Mouse (Mus musculus) stomach, embryonic 14.5 days (tissue): ENCODE results near the gene Tsc2. TPM values are rescaled to one million over a fixed set of nuclear protein-coding genes. Genes with fewer than 3 reads are reported as not detected.

Source experiments
- ATAC-seq: fragments of 200-750 bp; cut with Nextera tagmentation; 2 replicates; pipeline ENCODE4 v1.8.0; 2017; ENCODE audit warnings: low read depth, moderate TSS enrichment; ENCODE audit not compliant: insufficient number of reproducible peaks, insufficient read depth, low FRiP score
- H3K27ac ChIP-seq: fragments of 300-500 bp; sonication (generic); 2 replicates; pipeline ENCODE4 v1.5.1; 2014; ENCODE audit warnings: mild to moderate bottlenecking, low read length, moderate library complexity, mixed read lengths
- H3K27me3 ChIP-seq: fragments of 300-500 bp; sonication (generic); 2 replicates; pipeline ENCODE4 v1.6.1; 2014; ENCODE audit warnings: low read length, control low read depth, mixed read lengths; ENCODE audit not compliant: control insufficient read depth, insufficient read depth
- H3K36me3 ChIP-seq: fragments of 300-500 bp; sonication (generic); 2 replicates; pipeline ENCODE4 v1.6.1; 2014; ENCODE audit warnings: mild to moderate bottlenecking, control low read depth, low read length, moderate library complexity, mixed read lengths; ENCODE audit not compliant: control insufficient read depth, insufficient read depth
- H3K4me1 ChIP-seq: fragments of 300-500 bp; sonication (generic); 2 replicates; pipeline ENCODE4 v1.6.1; 2014; ENCODE audit warnings: low read length, control low read depth, mixed read lengths; ENCODE audit not compliant: control insufficient read depth, insufficient read depth
- H3K4me2 ChIP-seq: fragments of 300-500 bp; sonication (generic); replicated peaks from 2 replicates; pipeline ENCODE4 v1.6.1; 2014; ENCODE audit warnings: low read depth, low read length, control low read depth
- H3K4me3 ChIP-seq: fragments of 300-500 bp; sonication (generic); 2 replicates; pipeline ENCODE4 v1.5.1; 2014; ENCODE audit warnings: low read depth, low read length, control low read depth
- H3K9ac ChIP-seq: fragments of 300-500 bp; sonication (generic); replicated peaks from 2 replicates; pipeline ENCODE4 v1.6.1; 2014; ENCODE audit warnings: low read depth, mild to moderate bottlenecking, control low read depth, low read length, moderate library complexity, mixed read lengths
- H3K9me3 ChIP-seq: fragments of 300-500 bp; sonication (generic); 2 replicates; pipeline ENCODE4 v1.6.1; 2016; ENCODE audit warnings: low read depth, low read length, control low read depth; ENCODE audit not compliant: control insufficient read depth
- WGBS: fragments of 180-500 bp; shearing (Covaris S2); extraction: QIAGEN DNeasy Blood & Tissue Kit; methylation state at CpG from one replicate; pipeline ENCODE4 v1.1.7; 2014; 5-methylcytosine and 5-hydroxymethylcytosine counted together
- polyA plus RNA-seq: library from polyadenylated mRNA; unstranded; fragments of >200 nt; fragmentation: Nextera tagmentation; extraction: Ambion mirVana; gene quantifications from 2 replicates; pipeline ENCODE4 v1.2.1, GENCODE M21; 2014

Gene Tsc2
- 57.1 and 57.7 TPM in 2 replicates for polyA plus RNA-seq

GRCm38 (mm10) chr17:24632167-24632812 lies at the start of gene Tsc2, which contains the start of gene Nthl1:
Tsc2 (minus strand) TSS chr17:24632630.
Nthl1 (plus strand) TSS chr17:24632680.
- ATAC-seq, result peak; percentile 80; the same call in 1 of the 2 replicates
- Histone ChIP-seq H3K27ac (peak within 1 kb of the TSS; percentile 92), H3K27me3 (no peaks in the 10 kb centered on the region), H3K9me3 (no peaks in the 10 kb centered on the region), H3K4me1 (peaks cover 9% of the 10 kb centered on the region; the same call in 1 of the 2 replicates), H3K9ac (peak within 1 kb of the TSS; percentile 67), H3K4me3 (peak within 1 kb of the TSS; percentile 67), H3K36me3 (peaks cover 19% of the 10 kb centered on the region), H3K4me2 (peak within 1 kb of the TSS; percentile 73)
- 1% methylated on average over 51 of the region's 51 CpGs for WGBS

- no peak overlapping the region for H3K9ac ChIP-seq
- H3K4me1 ChIP-seq, result no peaks in the 10 kb centered on the region
- no peaks in the 10 kb centered on the region for H3K9me3 ChIP-seq
- H3K27me3 ChIP-seq, result no peaks in the 10 kb centered on the region
- peak; percentile 84 for ATAC-seq
- H3K36me3 ChIP-seq, result peaks cover 48% of the 10 kb centered on the region
- no peak overlapping the region for H3K27ac ChIP-seq
- 83% methylated on average over 24 of the region's 24 CpGs for WGBS
- H3K4me2 ChIP-seq, result no peak overlapping the region
- H3K4me3 ChIP-seq, result no peak overlapping the region
Observed at GRCm38 (mm10) chr17:24677500-24678080, 45.2 kb upstream of the Tsc2 start.

GRCm38 (mm10) chr17:24676877-24677276 lies 44.4 kb upstream of the Tsc2 start:
- H3K4me1 ChIP-seq, result peaks cover 7% of the 10 kb centered on the region
- no peak overlapping the region for H3K4me3 ChIP-seq
- no peak overlapping the region for H3K4me2 ChIP-seq
- ATAC-seq, result no peak
- peaks cover 45% of the 10 kb centered on the region for H3K36me3 ChIP-seq
- no peaks in the 10 kb centered on the region for H3K27me3 ChIP-seq
- 93% methylated on average over 5 of the region's 5 CpGs for WGBS
- no peaks in the 10 kb centered on the region for H3K9me3 ChIP-seq
- no peak overlapping the region for H3K9ac ChIP-seq
- H3K27ac ChIP-seq, result no peak overlapping the region

GRCm38 (mm10) chr17:24676187-24676586 lies 43.8 kb upstream of the Tsc2 start:
- peaks cover 14% of the 10 kb centered on the region for H3K4me1 ChIP-seq
- peaks cover 38% of the 10 kb centered on the region for H3K36me3 ChIP-seq
- no peaks in the 10 kb centered on the region for H3K27me3 ChIP-seq
- H3K27ac ChIP-seq, result no peak overlapping the region
- no peak overlapping the region for H3K9ac ChIP-seq
- 65% methylated on average over 2 of the region's 2 CpGs for WGBS
- no peaks in the 10 kb centered on the region for H3K9me3 ChIP-seq
- H3K4me2 ChIP-seq, result no peak overlapping the region
- no peak for ATAC-seq
- no peak overlapping the region for H3K4me3 ChIP-seq

- Histone ChIP-seq H3K4me3 (no peak overlapping the region), H3K27me3 (no peaks in the 10 kb centered on the region), H3K36me3 (peaks cover 20% of the 10 kb centered on the region), H3K27ac (no peak overlapping the region), H3K9ac (no peak overlapping the region), H3K9me3 (no peaks in the 10 kb centered on the region), H3K4me2 (no peak overlapping the region), H3K4me1 (peaks cover 23% of the 10 kb centered on the region)
- no peak for ATAC-seq
- 80% methylated on average over 7 of the region's 7 CpGs for WGBS
Observed at GRCm38 (mm10) chr17:24674277-24674676, 41.8 kb upstream of the Tsc2 start.

GRCm38 (mm10) chr17:24672141-24672540 lies 39.7 kb upstream of the Tsc2 start:
- H3K9me3 ChIP-seq, result no peaks in the 10 kb centered on the region
- 21% methylated on average over 5 of the region's 5 CpGs for WGBS
- H3K4me3 ChIP-seq, result no peak overlapping the region
- H3K27me3 ChIP-seq, result no peaks in the 10 kb centered on the region
- H3K9ac ChIP-seq, result no peak overlapping the region
- peaks cover 29% of the 10 kb centered on the region for H3K4me1 ChIP-seq
- ATAC-seq, result no peak
- peak overlapping the region; percentile 17; the same call in 1 of the 2 replicates for H3K4me2 ChIP-seq
- H3K36me3 ChIP-seq, result peaks cover 3% of the 10 kb centered on the region
- H3K27ac ChIP-seq, result no peak overlapping the region

GRCm38 (mm10) chr17:24671346-24671745 lies 38.9 kb upstream of the Tsc2 start:
- no peak overlapping the region for H3K9ac ChIP-seq
- ATAC-seq, result no peak

GRCm38 (mm10) chr17:24670246-24670844 lies 37.9 kb upstream of the Tsc2 start:
- Histone ChIP-seq H3K27ac (peak overlapping the region; percentile 74; the same call in 1 of the 2 replicates), H3K36me3 (no peaks in the 10 kb centered on the region), H3K4me1 (peaks cover 29% of the 10 kb centered on the region), H3K4me3 (peak overlapping the region; percentile 91), H3K9me3 (no peaks in the 10 kb centered on the region), H3K9ac (peak overlapping the region; percentile 95), H3K27me3 (no peaks in the 10 kb centered on the region), H3K4me2 (peak overlapping the region; percentile 69)
- ATAC-seq, result no peak
- WGBS, result 9% methylated on average over 8 of the region's 8 CpGs

More at GRCm38 (mm10) chr17:24671346-24671745, 38.9 kb upstream of the Tsc2 start:
- Histone ChIP-seq H3K4me2 (peak overlapping the region; percentile 69; the same call in 1 of the 2 replicates), H3K27ac (no peak overlapping the region), H3K27me3 (no peaks in the 10 kb centered on the region), H3K4me3 (peak overlapping the region; percentile 91; the same call in 1 of the 2 replicates), H3K9me3 (no peaks in the 10 kb centered on the region), H3K4me1 (peaks cover 29% of the 10 kb centered on the region), H3K36me3 (no peaks in the 10 kb centered on the region)
- 61% methylated on average over 5 of the region's 5 CpGs for WGBS
